Mouse (Mus musculus) lung, postnatal 14 days (tissue): ENCODE measurements at regions not wholly inside any gene's neighbourhood (a gene's known extent, or its start where the extent isn't known, plus 50 kb on each side); places are given as distances from the start of the nearest gene placed in this dataset.
"Not testable (repeated sequence)": the region's sequence is repeated elsewhere in the genome, so short reads cannot be mapped to it uniquely, and the experiment has no call there.

Source experiments
- DNase-seq: peaks from one replicate; pipeline ENCODE4 v3.0.0; 2021

- DNase-seq = no peak
These were observed 1948.3 kb downstream of the 9330182O14Rik start for GRCm38 (mm10) chr15:42082436-42082835.

GRCm38 (mm10) chr15:42100730-42101129 is 1966.6 kb downstream of the 9330182O14Rik start:
- no peak for DNase-seq

- DNase-seq = no peak
These were observed 1970.7 kb downstream of the 9330182O14Rik start for GRCm38 (mm10) chr15:42104816-42105215.

- no peak for DNase-seq
These were observed 1972.9 kb downstream of the 9330182O14Rik start for GRCm38 (mm10) chr15:42107106-42107505.

- DNase-seq = no peak
These were observed 1977.6 kb downstream of the 9330182O14Rik start for GRCm38 (mm10) chr15:42111811-42112210.

- DNase-seq = no peak
These were observed 1993.3 kb downstream of the 9330182O14Rik start for GRCm38 (mm10) chr15:42127471-42127870.

GRCm38 (mm10) chr15:42128976-42129375 is 1994.8 kb downstream of the 9330182O14Rik start:
- DNase-seq = no peak

GRCm38 (mm10) chr15:42166546-42166945 is 2032.4 kb downstream of the 9330182O14Rik start:
- no peak for DNase-seq

GRCm38 (mm10) chr15:42177766-42178165 is 2043.6 kb downstream of the 9330182O14Rik start:
- not testable (repeated sequence) for DNase-seq

- peak; percentile 4 for DNase-seq
These were observed 2073.2 kb downstream of the 9330182O14Rik start for GRCm38 (mm10) chr15:42207187-42207846.

- DNase-seq = no peak
These were observed 2085.3 kb downstream of the 9330182O14Rik start for GRCm38 (mm10) chr15:42219496-42219895.

- no peak for DNase-seq
These were observed 2085.8 kb downstream of the 9330182O14Rik start for GRCm38 (mm10) chr15:42220005-42220404.

GRCm38 (mm10) chr15:42225006-42225405 is 2090.8 kb downstream of the 9330182O14Rik start:
- no peak for DNase-seq

GRCm38 (mm10) chr15:42231692-42232091 is 2097.5 kb downstream of the 9330182O14Rik start:
- no peak for DNase-seq

- no peak for DNase-seq
These were observed 2112.6 kb downstream of the 9330182O14Rik start for GRCm38 (mm10) chr15:42246812-42247211.

GRCm38 (mm10) chr15:42252730-42253330 is 2118.7 kb downstream of the 9330182O14Rik start:
- no peak for DNase-seq

GRCm38 (mm10) chr15:42256343-42256742 is 2122.2 kb downstream of the 9330182O14Rik start:
- DNase-seq = no peak

- DNase-seq = no peak
These were observed 2141.0 kb downstream of the 9330182O14Rik start for GRCm38 (mm10) chr15:42275117-42275516.

- no peak for DNase-seq
These were observed 2143.1 kb downstream of the 9330182O14Rik start for GRCm38 (mm10) chr15:42277247-42277646.

- no peak for DNase-seq
These were observed 2146.6 kb downstream of the 9330182O14Rik start for GRCm38 (mm10) chr15:42280810-42281209.

GRCm38 (mm10) chr15:42296406-42296805 is 2162.2 kb downstream of the 9330182O14Rik start:
- DNase-seq = peak; percentile 9

- DNase-seq = peak; percentile 23
These were observed 2163.3 kb downstream of the 9330182O14Rik start for GRCm38 (mm10) chr15:42297430-42297829.

GRCm38 (mm10) chr15:42301956-42302355 is 2167.8 kb downstream of the 9330182O14Rik start:
- no peak for DNase-seq

GRCm38 (mm10) chr15:42304097-42304496 is 2169.9 kb downstream of the 9330182O14Rik start:
- no peak for DNase-seq

GRCm38 (mm10) chr15:42309586-42309985 is 2175.4 kb downstream of the 9330182O14Rik start:
- DNase-seq = peak; percentile 14
